Mouse (Mus musculus): Measurements from ENCODE around the gene Vps37c. TPM values are rescaled to one million over a fixed set of nuclear protein-coding genes. Genes with fewer than 3 reads are reported as not detected.

Vps37c gene
- polyA plus RNA-seq, 1 experiment from 2014 or later: 29.3 TPM

DNA sequence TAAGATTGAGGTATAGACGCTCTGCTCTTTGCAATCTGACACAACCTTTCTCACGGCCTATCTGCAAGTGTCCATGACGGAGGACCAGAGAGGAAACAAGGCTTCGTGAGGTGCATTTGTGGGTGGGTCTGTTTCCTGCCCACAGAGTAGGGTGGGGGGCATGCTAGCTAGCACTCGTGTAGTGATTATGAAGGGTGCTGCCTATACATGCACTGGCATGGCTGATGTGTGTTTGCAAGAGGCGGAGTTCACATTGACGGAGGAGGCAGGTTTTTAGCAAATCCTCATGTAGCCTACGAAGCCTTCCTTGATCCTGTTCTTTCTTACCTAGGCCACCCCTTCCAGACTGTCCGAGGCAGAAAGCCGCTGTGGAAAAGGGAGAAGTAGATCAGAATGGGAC, 41.4 kb downstream of the Vps37c start:
- Histone ChIP-seq H3K27me3 (ENCODE audit: control insufficient read depth, insufficient read depth, low read length) (no peaks in the 10 kb centered on the region), H3K4me3 (ENCODE audit: low read length) (no peak overlapping the region), H3K36me3 (ENCODE audit: control insufficient read depth, insufficient read depth) (no peaks in the 10 kb centered on the region), H3K4me2 (ENCODE audit: low read depth, low read length) (no peak overlapping the region), H3K4me1 (ENCODE audit: control insufficient read depth, insufficient read depth, low read length) (peaks cover 3% of the 10 kb centered on the region; the same call in 1 of the 2 replicates), H3K27ac (ENCODE audit: low read length) (no peak overlapping the region), H3K9me3 (replicated peaks; ENCODE audit: control insufficient read depth, low read length) (no peaks in the 10 kb centered on the region), H3K9ac (ENCODE audit: low read length) (no peak overlapping the region)
- 80% methylated on average over 10 of the region's 10 CpGs for WGBS
- ATAC-seq (replicated peaks; ENCODE audit: extremely low read depth, insufficient read depth, low FRiP score): no peak

DNA sequence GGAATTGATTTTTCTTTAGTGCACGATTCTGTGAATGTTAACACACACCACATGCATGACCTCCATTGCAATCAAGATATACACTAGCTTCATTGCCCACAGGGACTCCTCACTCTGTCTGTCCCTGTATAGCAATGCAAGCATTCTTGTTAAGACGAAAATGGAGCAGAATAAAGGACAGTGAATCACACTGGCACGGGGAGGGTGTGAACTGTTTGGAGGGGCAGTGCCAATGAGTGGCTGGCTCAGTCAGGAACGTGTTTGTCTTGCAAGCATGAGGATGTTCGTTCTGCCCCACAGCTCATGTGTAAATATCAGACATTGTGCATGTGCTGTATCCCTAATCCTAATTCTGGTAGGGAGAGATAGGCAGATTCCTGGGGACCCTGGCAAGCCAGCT, 41.9 kb downstream of the Vps37c start:
- H3K27me3 ChIP-seq (ENCODE audit: control insufficient read depth, insufficient read depth, low read length): no peaks in the 10 kb centered on the region
- H3K27ac ChIP-seq (ENCODE audit: low read length): no peak overlapping the region
- H3K4me2 ChIP-seq (ENCODE audit: low read depth, low read length): no peak overlapping the region
- H3K4me1 ChIP-seq (ENCODE audit: control insufficient read depth, insufficient read depth, low read length): peaks cover 3% of the 10 kb centered on the region; the same call in 1 of the 2 replicates
- ATAC-seq (replicated peaks; ENCODE audit: extremely low read depth, insufficient read depth, low FRiP score): no peak
- H3K9ac ChIP-seq (ENCODE audit: low read length): no peak overlapping the region
- no peaks in the 10 kb centered on the region for H3K9me3 ChIP-seq (replicated peaks; ENCODE audit: control insufficient read depth, low read length)
- WGBS: 77% methylated on average over 5 of the region's 5 CpGs
- H3K4me3 ChIP-seq (ENCODE audit: low read length): no peak overlapping the region
- no peaks in the 10 kb centered on the region for H3K36me3 ChIP-seq (ENCODE audit: control insufficient read depth, insufficient read depth)

DNA sequence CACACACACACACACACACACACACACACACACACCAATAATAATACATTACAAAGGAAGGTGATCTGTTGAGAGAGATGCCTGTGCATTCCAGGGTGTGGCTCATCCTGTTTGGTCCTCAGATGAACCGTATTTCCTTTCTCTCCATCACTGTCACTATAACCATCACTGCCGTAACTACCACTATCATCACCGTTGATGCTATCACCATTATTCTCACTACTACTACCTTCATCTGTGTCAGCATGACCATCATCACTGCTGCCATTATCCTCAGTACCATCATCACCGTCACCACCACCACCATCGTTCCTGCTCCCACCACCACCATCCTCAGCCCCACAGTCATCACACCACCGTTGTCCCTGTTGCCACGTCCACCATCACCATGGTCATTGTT, 43.4 kb downstream of the Vps37c start:
- Histone ChIP-seq H3K27ac (ENCODE audit: low read length) (no peak overlapping the region), H3K4me3 (ENCODE audit: low read length) (no peak overlapping the region), H3K9ac (ENCODE audit: low read length) (no peak overlapping the region), H3K36me3 (ENCODE audit: control insufficient read depth, insufficient read depth) (no peaks in the 10 kb centered on the region), H3K9me3 (replicated peaks; ENCODE audit: control insufficient read depth, low read length) (no peaks in the 10 kb centered on the region), H3K4me2 (ENCODE audit: low read depth, low read length) (no peak overlapping the region), H3K27me3 (ENCODE audit: control insufficient read depth, insufficient read depth, low read length) (no peaks in the 10 kb centered on the region), H3K4me1 (ENCODE audit: control insufficient read depth, insufficient read depth, low read length) (peaks cover 3% of the 10 kb centered on the region; the same call in 1 of the 2 replicates)
- ATAC-seq (replicated peaks; ENCODE audit: extremely low read depth, insufficient read depth, low FRiP score): no peak
- WGBS: 92% methylated on average over 7 of the region's 7 CpGs

DNA sequence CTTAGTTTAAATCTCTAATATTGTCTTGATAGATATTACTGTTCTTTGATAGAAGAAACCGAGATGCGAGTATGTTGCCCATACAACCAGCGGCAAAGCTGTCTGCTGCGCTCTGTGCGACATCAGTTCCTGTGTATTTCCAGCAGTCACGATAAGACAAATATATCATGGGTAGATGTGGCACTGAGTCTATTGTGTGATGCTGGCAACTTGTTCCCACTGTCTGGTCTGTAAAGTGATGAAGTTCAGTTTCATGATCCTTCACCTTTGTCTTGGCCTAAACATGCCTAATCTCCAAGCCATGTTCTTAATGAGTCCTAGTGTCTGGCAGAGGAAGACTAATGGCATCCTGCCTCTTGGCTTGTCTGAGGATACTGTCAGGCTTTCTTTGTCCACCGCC, 44.2 kb downstream of the Vps37c start:
- WGBS: 93% methylated on average over 7 of the region's 7 CpGs
- H3K9ac ChIP-seq (ENCODE audit: low read length): no peak overlapping the region

DNA sequence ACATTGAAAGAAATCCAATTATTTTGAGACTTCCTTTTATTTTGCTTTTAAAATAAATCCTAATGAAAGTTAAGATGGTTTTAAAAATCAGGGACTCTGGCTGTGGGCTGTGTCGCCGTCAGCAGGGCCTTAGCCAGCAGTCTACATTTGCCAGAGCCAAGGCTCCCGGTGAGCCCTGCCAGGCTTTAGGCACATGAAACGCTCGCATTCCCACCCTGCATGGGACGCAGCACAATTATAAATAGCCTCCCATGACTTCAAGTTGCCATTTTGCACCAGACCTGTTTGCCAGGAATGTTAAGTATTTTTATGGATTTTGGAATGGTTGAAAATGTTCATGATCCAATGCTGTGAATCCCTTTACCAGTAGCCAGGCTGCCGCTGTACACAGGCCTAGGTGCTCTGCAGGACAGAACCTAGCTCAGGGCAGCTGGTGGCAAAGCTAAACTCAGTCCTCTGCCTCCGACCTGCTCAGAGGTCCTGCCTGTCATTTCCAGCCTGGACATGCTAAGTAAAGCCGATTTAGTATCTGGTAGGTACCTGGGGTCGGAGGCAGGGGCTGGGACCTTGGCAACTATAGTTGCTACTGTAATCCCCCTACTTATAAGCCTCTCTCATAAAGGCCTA, 45.1 kb downstream of the Vps37c start:
- Histone ChIP-seq H3K4me2 (ENCODE audit: low read depth, low read length) (no peak overlapping the region), H3K4me3 (ENCODE audit: low read length) (no peak overlapping the region), H3K9me3 (replicated peaks; ENCODE audit: control insufficient read depth, low read length) (no peaks in the 10 kb centered on the region), H3K9ac (ENCODE audit: low read length) (no peak overlapping the region), H3K4me1 (ENCODE audit: control insufficient read depth, insufficient read depth, low read length) (peaks cover 3% of the 10 kb centered on the region; the same call in 1 of the 2 replicates), H3K27me3 (ENCODE audit: control insufficient read depth, insufficient read depth, low read length) (no peaks in the 10 kb centered on the region), H3K27ac (ENCODE audit: low read length) (no peak overlapping the region), H3K36me3 (ENCODE audit: control insufficient read depth, insufficient read depth) (no peaks in the 10 kb centered on the region)
- WGBS: 57% methylated on average over 10 of the region's 10 CpGs
- ATAC-seq (replicated peaks; ENCODE audit: extremely low read depth, insufficient read depth, low FRiP score): no peak

More for the DNA sequence above, 44.2 kb downstream of the Vps37c start:
- no peaks in the 10 kb centered on the region for H3K36me3 ChIP-seq (ENCODE audit: control insufficient read depth, insufficient read depth)
- H3K9me3 ChIP-seq (replicated peaks; ENCODE audit: control insufficient read depth, low read length): no peaks in the 10 kb centered on the region
- no peak overlapping the region for H3K4me3 ChIP-seq (ENCODE audit: low read length)
- H3K4me1 ChIP-seq (ENCODE audit: control insufficient read depth, insufficient read depth, low read length): peaks cover 3% of the 10 kb centered on the region; the same call in 1 of the 2 replicates
- no peak for ATAC-seq (replicated peaks; ENCODE audit: extremely low read depth, insufficient read depth, low FRiP score)
- H3K4me2 ChIP-seq (ENCODE audit: low read depth, low read length): no peak overlapping the region
- no peak overlapping the region for H3K27ac ChIP-seq (ENCODE audit: low read length)
- no peaks in the 10 kb centered on the region for H3K27me3 ChIP-seq (ENCODE audit: control insufficient read depth, insufficient read depth, low read length)

DNA sequence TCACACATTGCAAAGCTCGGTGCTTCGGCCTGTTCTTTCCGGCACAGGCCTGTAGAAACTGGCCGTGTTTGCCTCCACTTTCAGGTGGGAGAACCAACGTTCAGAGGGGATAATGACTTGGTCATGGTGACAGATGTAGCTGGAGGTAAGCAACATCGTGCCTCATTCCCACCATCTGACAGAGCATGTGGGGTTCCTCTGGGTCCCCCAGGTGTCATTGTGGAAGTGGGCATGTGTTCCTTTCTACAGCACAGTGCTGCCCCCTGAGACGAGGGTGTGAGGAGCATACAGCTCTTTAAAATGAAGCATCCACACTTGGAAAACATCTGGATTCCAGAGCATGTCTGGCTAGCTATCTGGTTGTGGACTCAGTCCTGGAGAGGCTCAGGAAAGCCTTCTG, 46.0 kb downstream of the Vps37c start:
- no peak overlapping the region for H3K4me2 ChIP-seq (ENCODE audit: low read depth, low read length)
- WGBS: 84% methylated on average over 7 of the region's 7 CpGs
- no peaks in the 10 kb centered on the region for H3K27me3 ChIP-seq (ENCODE audit: control insufficient read depth, insufficient read depth, low read length)
- H3K36me3 ChIP-seq (ENCODE audit: control insufficient read depth, insufficient read depth): no peaks in the 10 kb centered on the region
- no peak overlapping the region for H3K4me3 ChIP-seq (ENCODE audit: low read length)
- H3K9me3 ChIP-seq (replicated peaks; ENCODE audit: control insufficient read depth, low read length): no peaks in the 10 kb centered on the region
- peaks cover 3% of the 10 kb centered on the region; the same call in 1 of the 2 replicates for H3K4me1 ChIP-seq (ENCODE audit: control insufficient read depth, insufficient read depth, low read length)
- ATAC-seq (replicated peaks; ENCODE audit: extremely low read depth, insufficient read depth, low FRiP score): no peak
- H3K9ac ChIP-seq (ENCODE audit: low read length): no peak overlapping the region
- no peak overlapping the region for H3K27ac ChIP-seq (ENCODE audit: low read length)

DNA sequence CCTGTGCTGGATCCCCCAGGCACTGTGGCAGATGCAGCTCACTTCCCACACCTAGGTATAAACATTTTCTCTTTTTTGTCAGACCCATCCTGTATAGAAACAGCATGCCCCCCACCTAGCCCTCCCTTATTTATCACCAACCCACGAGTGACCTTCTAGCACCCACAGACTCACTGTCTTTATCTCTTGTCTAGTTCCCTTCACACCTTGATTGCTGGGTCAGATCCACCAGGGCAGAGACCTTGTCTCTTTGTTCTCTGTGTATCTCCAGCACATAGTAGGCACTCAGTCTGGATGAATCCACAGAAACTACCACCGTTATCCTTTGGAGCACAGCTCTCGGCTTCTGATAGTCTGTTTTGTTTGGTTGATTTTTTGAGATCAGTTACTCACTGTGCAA, 46.5 kb downstream of the Vps37c start:
- Histone ChIP-seq H3K4me2 (ENCODE audit: low read depth, low read length) (no peak overlapping the region), H3K9ac (ENCODE audit: low read length) (no peak overlapping the region), H3K27ac (ENCODE audit: low read length) (no peak overlapping the region), H3K27me3 (ENCODE audit: control insufficient read depth, insufficient read depth, low read length) (no peaks in the 10 kb centered on the region), H3K9me3 (replicated peaks; ENCODE audit: control insufficient read depth, low read length) (no peaks in the 10 kb centered on the region), H3K36me3 (ENCODE audit: control insufficient read depth, insufficient read depth) (no peaks in the 10 kb centered on the region), H3K4me3 (ENCODE audit: low read length) (no peak overlapping the region), H3K4me1 (ENCODE audit: control insufficient read depth, insufficient read depth, low read length) (peaks cover 3% of the 10 kb centered on the region; the same call in 1 of the 2 replicates)
- 81% methylated on average over 3 of the region's 3 CpGs for WGBS
- ATAC-seq (replicated peaks; ENCODE audit: extremely low read depth, insufficient read depth, low FRiP score): no peak

DNA sequence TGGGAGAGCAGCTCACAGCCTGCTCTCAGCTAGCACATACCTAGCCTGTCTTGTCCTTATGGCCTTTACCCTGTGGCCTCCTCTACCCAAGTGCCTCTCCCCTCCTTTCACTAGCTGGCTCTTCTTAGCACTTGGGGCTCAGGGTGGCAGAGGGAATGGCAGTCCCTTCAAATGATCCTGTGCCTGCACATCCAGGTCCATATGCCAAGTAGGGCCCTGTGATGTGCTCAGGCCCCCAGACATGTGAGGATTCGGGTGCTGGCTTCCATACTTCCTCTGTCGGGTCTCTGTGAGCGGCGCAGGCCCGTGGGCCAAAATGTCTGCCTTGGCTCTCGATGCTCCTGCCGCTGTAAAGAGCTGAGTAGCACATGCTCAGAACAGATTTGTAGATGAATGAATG, 47.3 kb downstream of the Vps37c start:
- H3K4me3 ChIP-seq (ENCODE audit: low read length): no peak overlapping the region
- no peak for ATAC-seq (replicated peaks; ENCODE audit: extremely low read depth, insufficient read depth, low FRiP score)
- no peak overlapping the region for H3K4me2 ChIP-seq (ENCODE audit: low read depth, low read length)
- 92% methylated on average over 7 of the region's 7 CpGs for WGBS
- no peak overlapping the region for H3K27ac ChIP-seq (ENCODE audit: low read length)
- H3K9ac ChIP-seq (ENCODE audit: low read length): no peak overlapping the region
- H3K9me3 ChIP-seq (replicated peaks; ENCODE audit: control insufficient read depth, low read length): no peaks in the 10 kb centered on the region
- H3K4me1 ChIP-seq (ENCODE audit: control insufficient read depth, insufficient read depth, low read length): peaks cover 5% of the 10 kb centered on the region
- no peaks in the 10 kb centered on the region for H3K36me3 ChIP-seq (ENCODE audit: control insufficient read depth, insufficient read depth)
- H3K27me3 ChIP-seq (ENCODE audit: control insufficient read depth, insufficient read depth, low read length): no peaks in the 10 kb centered on the region

DNA sequence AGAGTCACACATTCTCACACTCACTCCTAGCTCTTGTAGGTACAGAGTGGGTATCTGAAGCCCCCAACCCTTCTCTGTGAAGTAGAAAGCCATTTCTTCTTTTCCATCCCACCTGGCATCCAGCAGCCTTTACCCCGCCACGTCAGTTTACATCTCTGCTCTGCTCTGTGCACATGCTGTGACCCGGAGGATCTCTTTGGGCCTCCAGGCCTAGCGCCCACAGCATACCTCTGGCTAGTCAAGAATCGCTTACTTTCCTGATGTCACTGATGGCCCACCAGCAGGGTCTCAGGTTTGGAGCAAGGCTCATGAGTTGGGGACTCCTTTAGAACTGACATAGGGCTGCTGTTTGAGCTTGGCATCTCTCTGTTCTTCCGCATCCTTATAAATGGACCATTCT, 49.5 kb downstream of the Vps37c start:
- Histone ChIP-seq H3K4me1 (ENCODE audit: control insufficient read depth, insufficient read depth, low read length) (peaks cover 9% of the 10 kb centered on the region), H3K27ac (ENCODE audit: low read length) (no peak overlapping the region), H3K36me3 (ENCODE audit: control insufficient read depth, insufficient read depth) (no peaks in the 10 kb centered on the region), H3K4me3 (ENCODE audit: low read length) (no peak overlapping the region), H3K9me3 (replicated peaks; ENCODE audit: control insufficient read depth, low read length) (no peaks in the 10 kb centered on the region), H3K4me2 (ENCODE audit: low read depth, low read length) (no peak overlapping the region), H3K27me3 (ENCODE audit: control insufficient read depth, insufficient read depth, low read length) (no peaks in the 10 kb centered on the region), H3K9ac (ENCODE audit: low read length) (no peak overlapping the region)
- WGBS: 86% methylated on average over 6 of the region's 6 CpGs
- ATAC-seq (replicated peaks; ENCODE audit: extremely low read depth, insufficient read depth, low FRiP score): no peak

Data from heart, embryonic 16.5 days (tissue).